Mouse (Mus musculus) cerebellum, adult 2 months (tissue): Measurements from ENCODE around the gene Pax2. TPM values are rescaled to one million over a fixed set of nuclear protein-coding genes. Genes with fewer than 3 reads are reported as not detected.

Experiments used
- DNase-seq, 2 experiments: peaks; one replicate each; pipeline ENCODE4 v3.0.0; 2021
- H3K27ac ChIP-seq: fragments of 200-500 bp; 2 replicates; pipeline ENCODE4 v1.5.1; 2012; ENCODE audit warnings: low read length, control low read depth, inconsistent platforms; ENCODE audit not compliant: insufficient read depth
- H3K27me3 ChIP-seq: fragments of 200-500 bp; 2 replicates; pipeline ENCODE4 v1.6.1; 2012; ENCODE audit warnings: inconsistent platforms, mild to moderate bottlenecking, low read length, moderate library complexity; ENCODE audit not compliant: control insufficient read depth, insufficient read depth
- H3K4me1 ChIP-seq: fragments of 200-500 bp; 2 replicates; pipeline ENCODE4 v1.6.1; 2011; ENCODE audit warnings: low read length; ENCODE audit not compliant: control insufficient read depth, insufficient read depth
- H3K4me3 ChIP-seq: fragments of 200-500 bp; replicated peaks from 2 replicates; pipeline ENCODE3; 2011; ENCODE audit warnings: mild to moderate bottlenecking, low read depth, low read length, control low read depth; ENCODE audit not compliant: insufficient read depth
- CTCF ChIP-seq: fragments of 200-500 bp; IDR thresholded peaks from 2 replicates; pipeline ENCODE4 v1.5.1; 2011; ENCODE audit warnings: low read depth, mild to moderate bottlenecking, control low read depth, low read length, moderate library complexity, borderline replicate concordance; ENCODE audit not compliant: insufficient read depth
- POLR2A ChIP-seq: fragments of 200-500 bp; IDR thresholded peaks from 2 replicates; pipeline ENCODE4 v1.6.1; 2011; ENCODE audit warnings: low read length, control low read depth, borderline replicate concordance; ENCODE audit not compliant: insufficient read depth
- WGBS: fragments of 180-500 bp; shearing (Covaris S2); methylation state at CpG from one replicate; pipeline ENCODE4 v1.1.7; 2018; 5-methylcytosine and 5-hydroxymethylcytosine counted together
- polyA plus RNA-seq: library from polyadenylated mRNA; depleted of rRNA; stranded (reverse); fragments of >200 nt; gene quantifications from 2 replicates; pipeline ENCODE4 v1.2.3, GENCODE M21; 2012; rRNA removed

The Pax2 gene
- 8.4 and 9.0 TPM in 2 replicates for polyA plus RNA-seq

DNA sequence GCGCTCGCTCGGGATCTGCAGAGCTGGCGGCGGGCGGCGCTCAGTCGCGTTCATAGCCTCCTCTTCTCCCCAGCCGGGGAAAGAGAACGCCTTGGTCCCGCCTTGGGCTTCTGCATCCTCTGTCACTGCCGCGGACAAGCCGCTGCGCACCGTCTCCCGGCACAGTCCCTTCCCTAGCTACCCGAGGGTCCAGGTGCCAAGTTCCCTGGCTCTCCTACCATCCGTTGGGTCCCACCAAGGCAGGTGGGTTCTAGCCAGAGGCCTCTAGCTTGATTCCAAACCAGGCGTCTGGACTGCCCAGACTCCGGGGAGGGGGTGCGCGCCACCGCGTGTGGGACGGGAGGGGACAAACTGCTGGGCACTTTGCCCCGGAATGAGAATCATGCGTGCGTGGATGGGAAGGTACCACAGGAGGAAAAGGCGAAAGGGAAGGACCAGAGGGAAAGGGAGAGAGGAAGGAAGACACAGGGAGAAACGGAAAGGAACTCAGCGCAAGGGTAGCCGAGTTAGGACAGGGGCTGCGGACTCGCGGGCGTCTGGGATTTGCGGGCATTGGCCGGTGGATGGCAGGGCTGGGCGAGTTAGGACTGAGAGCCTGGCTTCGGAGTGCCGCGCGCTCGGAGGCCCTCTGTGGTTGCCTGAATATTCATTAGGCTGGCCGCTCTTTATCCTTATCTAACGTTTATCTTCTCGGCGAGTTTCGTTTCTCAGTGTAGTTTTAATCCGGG lies at the start of gene Pax2:
Gene Pax2 (plus strand): TSS at position 353 of the 728 bp plus-strand sequence.
- peaks cover 2% of the 10 kb centered on the region; the same call in 1 of the 2 replicates for H3K4me1 ChIP-seq
- no peak within 1 kb of the TSS; the same call in 1 of the 2 replicates for H3K27ac ChIP-seq
- TF ChIP-seq POLR2A, result no peak
- no peak for TF ChIP-seq CTCF
- under 1% methylated on average over 52 of the region's 52 CpGs for WGBS
- no peak for DNase-seq
- peaks cover 31% of the 10 kb centered on the region; the same call in 1 of the 2 replicates for H3K27me3 ChIP-seq
- peak within 1 kb of the TSS; percentile 19 for H3K4me3 ChIP-seq

DNA sequence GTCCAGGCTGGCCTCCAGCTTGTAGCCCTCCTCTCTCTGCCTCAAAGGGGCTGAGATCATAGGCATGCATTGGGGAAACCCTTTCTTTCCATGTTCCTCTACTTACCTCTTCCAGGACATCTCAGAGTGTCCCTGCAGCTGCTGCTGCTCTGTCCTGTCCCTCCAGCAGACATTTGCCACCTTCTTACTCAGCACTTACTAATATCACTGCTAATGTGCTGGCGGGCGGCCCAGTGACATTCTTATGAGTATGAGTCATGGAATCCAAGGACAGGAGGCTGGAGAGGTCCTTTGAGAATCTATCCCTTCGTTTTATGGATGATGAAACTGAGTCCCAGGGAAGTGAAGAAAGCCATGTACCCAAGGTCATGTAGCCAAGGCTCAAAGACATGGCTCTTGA lies 47.0 kb upstream of the Pax2 start:
- Histone ChIP-seq H3K4me1 (no peaks in the 10 kb centered on the region), H3K27ac (no peak overlapping the region), H3K27me3 (no peaks in the 10 kb centered on the region; the same call in 1 of the 2 replicates), H3K4me3 (no peak overlapping the region)
- no peak for DNase-seq
- WGBS, result 54% methylated on average over 3 of the region's 3 CpGs
- TF ChIP-seq CTCF, result no peak
- TF ChIP-seq POLR2A, result no peak

DNA sequence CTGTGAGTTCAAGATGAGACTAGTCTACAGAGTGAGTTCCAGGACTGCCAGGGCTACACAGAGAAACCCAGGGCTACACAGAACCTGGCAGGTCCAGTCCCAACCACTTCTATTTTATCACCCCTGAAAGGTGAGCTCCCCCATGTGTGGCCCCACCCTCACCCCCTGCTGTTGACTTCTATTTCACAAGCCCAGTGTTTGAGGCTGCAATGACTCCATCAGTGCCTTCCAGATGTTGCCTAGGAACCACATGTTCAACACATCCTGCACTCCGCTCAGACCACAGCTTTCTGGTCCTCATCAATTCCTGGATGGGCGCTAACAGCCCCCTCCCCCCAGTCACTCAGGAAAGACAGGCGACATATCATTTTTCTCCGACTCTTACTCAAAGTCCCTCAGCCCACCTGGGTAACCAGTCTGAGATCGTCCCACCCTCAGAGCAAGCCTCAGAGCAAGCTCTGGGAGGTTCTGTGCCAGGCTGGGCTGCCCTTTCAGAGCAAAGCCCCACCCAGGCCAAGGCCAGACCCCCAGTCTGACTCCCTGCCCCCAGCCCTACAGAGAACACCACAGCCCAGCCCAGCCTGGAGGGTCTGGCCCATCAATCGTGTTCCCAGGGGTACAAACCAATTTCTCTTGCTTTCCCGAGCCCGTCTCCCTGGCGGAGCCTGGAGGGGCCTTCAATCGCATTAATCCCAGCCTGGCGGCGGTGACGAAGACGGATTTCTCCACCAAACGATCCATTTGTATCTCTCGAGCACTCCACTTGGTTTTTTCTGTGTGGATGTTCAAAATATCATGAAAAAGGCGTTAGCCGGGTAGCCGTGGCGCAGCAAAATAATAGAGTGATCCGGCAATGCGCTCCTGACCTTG lies 38.9 kb upstream of the Pax2 start:
- H3K4me3 ChIP-seq, result no peak overlapping the region
- H3K27ac ChIP-seq, result no peak overlapping the region
- TF ChIP-seq CTCF (no peak), POLR2A (no peak)
- no peak for DNase-seq
- H3K4me1 ChIP-seq, result 0 out of 2 replicates have a peak, but pooled peaks cover 2% of the 10 kb centered on the region
- peaks cover 5% of the 10 kb centered on the region for H3K27me3 ChIP-seq
- WGBS, result 80% methylated on average over 22 of the region's 22 CpGs

DNA sequence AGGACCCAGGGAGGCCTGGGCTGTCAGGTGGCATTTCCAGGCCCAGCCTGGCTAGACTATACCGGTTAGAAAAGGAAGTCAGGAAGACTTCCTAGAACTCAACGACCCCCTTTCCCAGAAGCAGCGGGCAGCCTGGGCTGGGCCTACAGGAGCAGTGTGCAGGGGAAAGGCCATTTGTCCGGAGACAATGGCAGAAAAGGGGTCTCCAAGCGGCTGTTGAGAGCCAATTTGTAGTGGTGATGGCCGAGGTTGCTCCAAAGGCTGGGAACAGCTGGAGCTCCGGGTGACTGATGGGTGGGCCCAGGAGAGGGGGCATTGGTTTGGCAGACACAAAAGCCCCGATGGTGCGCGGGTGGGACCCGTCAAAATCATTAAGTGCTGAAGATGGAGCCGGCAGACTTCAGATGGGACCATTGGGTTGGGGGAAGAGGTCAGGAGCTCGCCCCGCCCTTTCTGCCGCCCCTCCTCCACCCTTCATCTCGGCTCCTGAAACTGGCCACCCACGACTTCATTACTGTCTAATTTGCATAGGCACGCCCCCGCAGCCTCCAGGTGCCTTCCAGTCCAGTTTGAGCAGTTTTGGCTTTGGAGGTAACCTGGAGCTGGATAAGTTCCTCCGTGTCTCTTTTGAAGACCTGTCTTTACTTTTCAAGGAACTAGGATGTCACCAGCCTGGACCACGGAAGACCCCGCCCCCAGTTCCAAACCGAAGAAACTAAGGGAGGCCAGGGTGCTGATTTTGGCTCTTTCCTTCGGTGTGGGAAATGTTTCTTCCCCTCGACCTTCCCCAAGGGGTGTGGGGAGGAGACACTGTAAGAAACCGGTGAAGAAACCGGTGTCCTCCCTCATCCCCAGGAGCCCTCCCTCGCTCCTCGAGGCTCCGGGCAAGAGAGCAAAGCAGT lies 36.3 kb upstream of the Pax2 start:
- H3K27me3 ChIP-seq, result peaks cover 9% of the 10 kb centered on the region
- WGBS, result 5% methylated on average over 30 of the region's 30 CpGs
- no peak overlapping the region for H3K27ac ChIP-seq
- no peak overlapping the region for H3K4me3 ChIP-seq
- H3K4me1 ChIP-seq, result 0 out of 2 replicates have a peak, but pooled peaks cover 2% of the 10 kb centered on the region
- TF ChIP-seq CTCF (no peak), POLR2A (no peak)
- DNase-seq, result no peak

DNA sequence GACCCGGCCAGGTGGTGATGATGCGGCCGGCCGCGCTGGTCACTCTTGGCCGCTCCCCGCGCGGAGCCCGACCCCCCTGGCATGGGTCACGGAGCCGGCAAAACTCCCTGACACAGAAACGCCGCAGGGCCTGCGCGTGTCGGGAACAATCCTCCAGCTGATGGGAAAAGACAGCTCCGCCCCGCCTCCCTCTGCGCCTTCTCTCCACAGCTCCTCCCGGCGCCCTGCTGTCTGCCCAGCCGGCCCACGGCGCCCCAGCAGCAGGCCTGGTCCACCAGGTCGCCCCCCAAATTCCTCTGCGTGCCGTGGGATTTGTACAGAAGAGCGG lies 35.7 kb upstream of the Pax2 start:
- Histone ChIP-seq H3K4me1 (0 out of 2 replicates have a peak, but pooled peaks cover 2% of the 10 kb centered on the region), H3K27me3 (peaks cover 9% of the 10 kb centered on the region), H3K4me3 (no peak overlapping the region), H3K27ac (no peak overlapping the region)
- peak; percentile 10 to 12 for DNase-seq
- 2% methylated on average over 29 of the region's 29 CpGs for WGBS
- TF ChIP-seq CTCF (no peak), POLR2A (no peak)

DNA sequence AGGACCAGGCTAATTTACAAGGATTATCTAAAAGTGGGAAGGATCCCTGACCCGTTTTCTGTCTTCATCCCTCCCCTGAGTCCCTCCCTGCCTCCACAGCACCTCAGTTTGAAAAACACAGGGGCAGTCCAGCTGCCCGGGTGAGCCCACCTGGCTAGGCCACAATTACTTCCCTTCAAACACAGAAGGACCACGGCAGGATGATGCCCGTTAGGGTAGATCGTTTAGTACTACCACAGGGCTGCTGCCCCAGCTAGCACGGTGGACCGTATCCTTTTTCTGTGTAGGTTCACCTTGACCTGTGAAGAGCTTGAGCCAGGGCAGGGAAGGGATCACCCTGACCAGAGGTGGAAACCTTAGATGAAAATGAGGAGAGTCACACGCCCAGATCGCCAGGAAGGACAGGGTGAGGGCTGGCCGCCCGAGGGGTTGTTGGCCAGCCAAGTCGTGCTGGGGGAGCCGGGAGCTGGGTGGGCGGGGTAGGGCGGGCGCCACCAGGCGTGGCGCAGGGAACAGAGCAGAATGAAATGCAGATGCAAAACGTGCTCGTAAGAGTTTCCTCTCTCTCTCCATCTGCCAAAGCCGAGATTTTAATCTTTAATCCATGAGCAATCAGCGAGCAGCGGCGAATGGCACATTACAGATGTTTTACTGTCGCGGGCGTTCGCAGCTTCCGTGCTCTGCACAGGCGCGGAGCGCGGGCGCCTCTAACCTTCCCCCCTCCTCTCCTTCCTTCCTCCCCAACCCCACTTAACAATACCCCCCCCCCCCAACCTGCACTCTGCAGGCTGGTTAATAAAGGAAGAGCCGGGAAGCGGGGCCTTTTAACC lies 32.0 kb upstream of the Pax2 start:
- TF ChIP-seq CTCF (no peak), POLR2A (no peak)
- H3K27ac ChIP-seq, result no peak overlapping the region
- 2% methylated on average over 36 of the region's 36 CpGs for WGBS
- 0 out of 2 replicates have a peak, but pooled peaks cover 2% of the 10 kb centered on the region for H3K4me1 ChIP-seq
- no peak for DNase-seq
- H3K27me3 ChIP-seq, result peaks cover 12% of the 10 kb centered on the region
- H3K4me3 ChIP-seq, result no peak overlapping the region
